Mouse (Mus musculus) embryonic facial prominence, embryonic 10.5 days (tissue): ENCODE results near the gene Rad50. TPM values are rescaled to one million over a fixed set of nuclear protein-coding genes. Genes with fewer than 3 reads are reported as not detected.
A peak's percentile ranks its signal among the peaks of the same experiment; 100 is the strongest.

Experiments used
- DNase-seq: peaks from one replicate; pipeline ENCODE4 v3.0.0-alpha.2; 2017; ENCODE audit warnings: low spot score
- H3K27ac ChIP-seq: fragments of 300-500 bp; sonication (generic); replicated peaks from 2 replicates; pipeline ENCODE4 v1.5.1; 2016; ENCODE audit warnings: mild to moderate bottlenecking
- H3K27me3 ChIP-seq: fragments of 300-500 bp; sonication (generic); replicated peaks from 2 replicates; pipeline ENCODE4 v1.6.1; 2016; ENCODE audit warnings: low read depth, mild to moderate bottlenecking; ENCODE audit not compliant: poor library complexity, severe bottlenecking
- H3K36me3 ChIP-seq: fragments of 300-500 bp; sonication (generic); replicated peaks from 2 replicates; pipeline ENCODE4 v1.6.1; 2016; ENCODE audit warnings: mild to moderate bottlenecking, moderate library complexity
- H3K4me1 ChIP-seq: fragments of 300-500 bp; sonication (generic); 2 replicates; pipeline ENCODE4 v1.6.1; 2016
- H3K4me3 ChIP-seq: fragments of 300-500 bp; sonication (generic); 2 replicates; pipeline ENCODE4 v1.5.1; 2016; ENCODE audit warnings: mild to moderate bottlenecking, moderate library complexity
- H3K9me3 ChIP-seq: fragments of 300-500 bp; sonication (generic); 2 replicates; pipeline ENCODE4 v1.6.1; 2016; ENCODE audit warnings: mild to moderate bottlenecking
- WGBS: fragments of 180-500 bp; shearing (Covaris S2); methylation state at CpG from one replicate; pipeline ENCODE4 v1.1.7; 2016; 5-methylcytosine and 5-hydroxymethylcytosine counted together
- polyA plus RNA-seq: library from polyadenylated mRNA; unstranded; fragments of >200 nt; fragmentation: Nextera tagmentation; extraction: Ambion mirVana; gene quantifications from 2 replicates; pipeline ENCODE4 v1.2.1, GENCODE M21; 2016

The Rad50 gene
- polyA plus RNA-seq, 1 experiment from 2014 or later: 24.6 TPM

DNA sequence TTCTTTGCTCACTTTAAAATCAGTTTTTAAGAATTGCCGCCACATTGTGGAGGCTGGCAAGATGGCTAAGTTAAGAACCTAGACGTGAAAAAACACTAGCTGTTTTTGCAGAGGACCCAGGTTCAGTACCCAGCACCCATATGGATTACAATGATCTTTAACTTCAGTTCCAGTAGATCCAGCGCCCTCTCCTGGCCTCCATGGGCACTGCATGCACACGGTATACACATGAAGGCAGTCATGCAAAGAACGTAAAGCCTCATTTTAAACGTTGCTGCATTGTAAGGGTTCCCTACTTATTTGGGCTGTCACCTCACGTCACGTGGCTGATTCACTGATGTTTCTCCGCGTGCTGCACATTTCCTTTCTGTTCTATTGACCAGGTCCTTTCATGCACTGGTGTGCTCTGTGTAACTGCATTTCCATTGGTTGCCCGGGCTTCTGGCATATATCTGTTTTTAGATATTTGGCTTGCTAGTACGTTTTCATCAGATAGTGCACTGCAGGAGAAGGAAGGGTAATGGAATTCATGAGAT lies 64.3 kb downstream of the Rad50 start:
- no peak for DNase-seq
- H3K9me3 ChIP-seq: no peaks in the 10 kb centered on the region
- no peak overlapping the region for H3K27ac ChIP-seq
- WGBS: 81% methylated on average over 12 of the region's 12 CpGs
- H3K4me3 ChIP-seq: no peak overlapping the region
- peaks cover 1% of the 10 kb centered on the region for H3K27me3 ChIP-seq
- no peaks in the 10 kb centered on the region for H3K36me3 ChIP-seq
- H3K4me1 ChIP-seq: no peaks in the 10 kb centered on the region

DNA sequence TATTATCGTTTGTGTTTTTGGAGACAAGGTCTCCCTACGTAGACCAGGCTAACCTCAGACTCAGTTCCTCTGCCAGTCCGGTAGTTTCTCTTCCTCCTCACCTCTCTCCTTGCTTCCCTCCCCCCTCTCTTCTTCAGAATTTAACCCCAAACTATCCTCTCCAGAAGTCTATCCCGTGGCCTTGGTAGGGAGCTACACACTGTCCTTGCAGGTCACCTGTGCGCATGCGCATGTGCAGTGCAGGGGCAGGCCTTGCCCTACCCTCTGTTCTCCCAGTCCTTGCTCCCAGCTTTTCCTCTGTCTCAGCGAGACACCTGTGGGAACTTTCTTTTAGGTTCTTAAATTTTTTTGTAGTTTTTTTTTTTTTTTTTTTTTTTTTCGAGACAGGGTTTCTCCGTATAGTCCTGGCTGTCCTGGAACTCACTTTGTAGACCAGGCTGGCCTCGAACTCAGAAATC lies 69.3 kb downstream of the Rad50 start:
- Histone ChIP-seq H3K27me3 (peaks cover 47% of the 10 kb centered on the region), H3K9me3 (no peaks in the 10 kb centered on the region), H3K36me3 (no peaks in the 10 kb centered on the region), H3K27ac (no peak overlapping the region), H3K4me3 (no peak overlapping the region), H3K4me1 (peaks cover 25% of the 10 kb centered on the region)
- 75% methylated on average over 10 of the region's 10 CpGs for WGBS
- DNase-seq: no peak

DNA sequence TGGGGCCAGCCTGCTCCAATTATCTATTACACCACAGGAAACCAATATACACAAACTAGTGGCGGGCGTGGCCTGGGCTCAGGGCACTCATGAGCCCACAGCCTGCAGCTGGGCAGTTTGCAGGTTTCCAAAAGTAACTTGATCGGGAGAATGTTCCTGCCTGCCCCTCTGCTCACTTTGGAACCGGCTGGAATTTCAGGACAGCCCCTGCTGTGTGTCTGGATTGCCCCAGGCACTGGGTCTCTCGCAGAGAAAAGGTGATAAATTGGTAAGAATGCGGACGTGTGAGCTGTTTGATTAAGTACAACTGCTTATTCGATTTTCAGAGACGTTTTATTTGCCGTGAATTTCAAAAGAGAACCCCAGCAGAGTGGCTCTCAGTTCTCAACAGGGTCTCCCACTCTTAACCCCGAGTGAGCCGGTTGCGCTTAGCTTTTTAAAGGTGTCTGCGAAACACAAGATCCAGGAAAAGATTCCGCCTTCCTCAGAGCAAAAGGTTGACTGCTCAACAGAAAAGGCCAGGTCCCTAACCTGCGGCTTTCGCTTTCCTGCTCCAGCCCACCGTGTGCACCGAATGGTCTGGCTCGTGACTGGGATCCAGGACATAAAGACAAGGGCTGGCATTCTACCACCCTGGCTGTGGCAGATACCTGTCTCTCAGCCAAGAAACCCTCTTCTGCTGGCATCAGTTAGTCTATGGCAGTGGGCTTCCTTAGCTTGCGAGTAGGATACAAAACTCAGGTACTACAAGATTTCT lies 69.9 kb downstream of the Rad50 start:
- WGBS: 14% methylated on average over 21 of the region's 21 CpGs
- peaks cover 25% of the 10 kb centered on the region for H3K4me1 ChIP-seq
- no peaks in the 10 kb centered on the region for H3K9me3 ChIP-seq
- H3K4me3 ChIP-seq: peak overlapping the region; percentile 31; the same call in 1 of the 2 replicates
- peaks cover 47% of the 10 kb centered on the region for H3K27me3 ChIP-seq
- peak; percentile 66 for DNase-seq
- H3K36me3 ChIP-seq: no peaks in the 10 kb centered on the region
- H3K27ac ChIP-seq: no peak overlapping the region

GRCm38 (mm10) chr11:53636183-53636646 lies 70.9 kb downstream of the Rad50 start:
- Histone ChIP-seq H3K4me3 (peak overlapping the region; percentile 59), H3K27ac (peak overlapping the region; percentile 63), H3K27me3 (peaks cover 47% of the 10 kb centered on the region), H3K9me3 (no peaks in the 10 kb centered on the region), H3K36me3 (no peaks in the 10 kb centered on the region), H3K4me1 (peaks cover 28% of the 10 kb centered on the region)
- 1% methylated on average over 40 of the region's 40 CpGs for WGBS
- DNase-seq: peak; percentile 45

DNA sequence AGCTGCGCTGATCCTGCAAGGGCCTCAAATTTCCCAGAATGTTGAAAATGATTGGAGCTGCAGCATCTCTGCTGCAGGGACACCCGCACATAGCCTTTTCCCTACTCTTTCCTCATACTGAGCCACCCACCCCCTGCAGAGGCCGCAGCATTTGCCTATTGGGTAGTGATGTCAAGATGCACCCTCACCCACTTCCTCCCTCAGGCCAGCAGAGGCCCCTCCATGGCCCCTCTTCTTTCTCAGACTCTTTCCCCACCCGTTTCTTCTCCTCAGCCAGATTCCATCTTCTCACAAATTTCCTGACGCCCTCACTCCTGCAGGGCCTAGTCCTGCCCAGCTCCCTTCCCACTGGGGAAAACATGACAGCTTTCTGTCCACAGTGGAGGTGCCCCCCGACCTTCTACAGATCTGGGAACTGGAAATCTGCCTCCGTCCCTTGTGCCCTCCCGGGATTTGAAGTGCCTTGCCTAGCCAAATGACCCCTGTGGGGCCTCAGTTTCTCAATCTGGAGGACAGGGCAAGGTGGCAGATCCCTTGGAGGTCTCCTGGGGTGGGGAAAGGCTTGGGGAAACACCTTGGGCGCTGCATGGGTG lies 71.4 kb downstream of the Rad50 start:
- Histone ChIP-seq H3K4me3 (peak overlapping the region; percentile 59), H3K27me3 (peaks cover 47% of the 10 kb centered on the region), H3K9me3 (no peaks in the 10 kb centered on the region), H3K36me3 (no peaks in the 10 kb centered on the region), H3K4me1 (peaks cover 28% of the 10 kb centered on the region), H3K27ac (peak overlapping the region; percentile 63)
- WGBS: 37% methylated on average over 9 of the region's 9 CpGs
- DNase-seq: no peak

GRCm38 (mm10) chr11:53634556-53634955 lies 72.6 kb downstream of the Rad50 start, which contains the start of gene Il13:
TSS of gene Il13 (minus strand) at chr11:53634702.
- H3K27me3 ChIP-seq: peaks cover 47% of the 10 kb centered on the region
- H3K36me3 ChIP-seq: no peaks in the 10 kb centered on the region
- H3K9me3 ChIP-seq: no peaks in the 10 kb centered on the region
- no peak for DNase-seq
- H3K4me3 ChIP-seq: 0 out of 2 replicates have a peak within 1 kb of the TSS, but pooled peaks have one; percentile 59
- no peak within 1 kb of the TSS for H3K27ac ChIP-seq
- WGBS: 92% methylated on average over 8 of the region's 8 CpGs
- peaks cover 28% of the 10 kb centered on the region for H3K4me1 ChIP-seq

GRCm38 (mm10) chr11:53633644-53634043 lies 73.5 kb downstream of the Rad50 start:
- no peak overlapping the region for H3K4me3 ChIP-seq
- no peaks in the 10 kb centered on the region for H3K36me3 ChIP-seq
- peaks cover 28% of the 10 kb centered on the region for H3K4me1 ChIP-seq
- 91% methylated on average over 7 of the region's 7 CpGs for WGBS
- no peak for DNase-seq
- no peaks in the 10 kb centered on the region for H3K9me3 ChIP-seq
- H3K27me3 ChIP-seq: peaks cover 47% of the 10 kb centered on the region
- no peak overlapping the region for H3K27ac ChIP-seq

DNA sequence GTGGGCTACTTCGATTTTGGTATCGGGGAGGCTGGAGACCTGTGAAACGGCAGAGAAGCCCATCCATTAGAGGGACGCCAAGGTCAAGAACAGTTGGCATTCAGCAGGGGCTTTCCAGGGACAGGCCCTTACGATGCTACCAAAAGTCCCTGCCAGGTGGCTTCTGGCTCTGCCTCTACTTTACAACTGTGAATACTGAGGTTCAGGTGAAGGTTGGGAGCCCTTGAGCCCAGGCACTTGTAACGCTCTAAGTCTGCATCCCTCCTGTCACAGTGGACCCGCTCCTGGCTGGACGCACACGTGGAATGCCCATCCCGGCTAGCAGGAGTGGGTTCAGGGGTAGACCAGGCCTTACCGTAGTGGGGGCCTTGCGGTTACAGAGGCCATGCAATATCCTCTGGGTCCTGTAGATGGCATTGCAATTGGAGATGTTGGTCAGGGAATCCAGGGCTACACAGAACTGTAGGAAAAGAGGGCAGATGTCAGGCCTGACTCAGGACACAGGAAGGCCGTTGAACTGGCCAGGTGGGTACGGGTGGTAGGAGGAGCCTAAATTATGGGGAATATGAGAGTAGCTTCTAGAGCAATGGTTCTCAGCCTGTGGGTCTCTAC lies 74.9 kb downstream of the Rad50 start:
- no peaks in the 10 kb centered on the region for H3K9me3 ChIP-seq
- no peaks in the 10 kb centered on the region for H3K36me3 ChIP-seq
- peaks cover 44% of the 10 kb centered on the region for H3K27me3 ChIP-seq
- WGBS: 68% methylated on average over 14 of the region's 14 CpGs
- no peak overlapping the region for H3K27ac ChIP-seq
- peak; percentile 25 for DNase-seq
- H3K4me1 ChIP-seq: peaks cover 24% of the 10 kb centered on the region
- H3K4me3 ChIP-seq: no peak overlapping the region

GRCm38 (mm10) chr11:53627859-53628258 lies 79.3 kb downstream of the Rad50 start:
- no peaks in the 10 kb centered on the region for H3K36me3 ChIP-seq
- peaks cover 5% of the 10 kb centered on the region; the same call in 1 of the 2 replicates for H3K27me3 ChIP-seq
- no peak overlapping the region for H3K27ac ChIP-seq
- H3K4me3 ChIP-seq: no peak overlapping the region
- DNase-seq: peak; percentile 77
- H3K4me1 ChIP-seq: peaks cover 3% of the 10 kb centered on the region; the same call in 1 of the 2 replicates
- 10% methylated on average over 1 of the region's 1 CpGs for WGBS
- no peaks in the 10 kb centered on the region; the same call in 1 of the 2 replicates for H3K9me3 ChIP-seq

DNA sequence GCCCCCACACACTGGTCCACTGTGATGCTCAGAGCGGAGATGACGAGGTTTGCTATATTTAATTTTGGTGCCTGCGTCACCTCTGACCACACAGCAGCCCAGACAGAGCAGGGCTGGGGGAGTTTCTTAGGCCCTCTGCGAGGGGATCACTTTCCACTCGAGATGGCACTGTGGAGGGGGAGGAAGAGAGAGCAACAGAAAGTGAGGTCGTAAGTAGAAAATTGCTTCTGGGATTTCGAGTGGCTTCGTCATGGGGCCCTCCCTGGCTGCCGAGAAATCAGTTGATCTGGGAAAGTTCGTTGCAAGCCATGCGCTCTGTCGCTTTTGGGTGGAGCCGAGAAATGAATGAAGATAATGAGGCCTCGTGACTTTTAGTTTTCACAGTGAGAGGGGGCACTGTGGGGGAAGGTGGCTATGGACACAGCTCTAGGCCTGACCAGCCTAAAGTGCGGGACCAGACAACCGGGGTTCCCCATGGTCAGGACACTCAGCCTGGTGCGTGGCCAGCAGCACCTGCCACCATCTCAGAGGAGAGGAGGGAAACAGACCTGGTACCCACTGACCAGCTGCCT lies 80.2 kb downstream of the Rad50 start:
- DNase-seq: no peak
- peaks cover 4% of the 10 kb centered on the region; the same call in 1 of the 2 replicates for H3K27me3 ChIP-seq
- H3K4me1 ChIP-seq: peaks cover 2% of the 10 kb centered on the region; the same call in 1 of the 2 replicates
- no peak overlapping the region for H3K27ac ChIP-seq
- H3K4me3 ChIP-seq: no peak overlapping the region
- no peaks in the 10 kb centered on the region for H3K36me3 ChIP-seq
- 77% methylated on average over 17 of the region's 17 CpGs for WGBS
- no peaks in the 10 kb centered on the region; the same call in 1 of the 2 replicates for H3K9me3 ChIP-seq

DNA sequence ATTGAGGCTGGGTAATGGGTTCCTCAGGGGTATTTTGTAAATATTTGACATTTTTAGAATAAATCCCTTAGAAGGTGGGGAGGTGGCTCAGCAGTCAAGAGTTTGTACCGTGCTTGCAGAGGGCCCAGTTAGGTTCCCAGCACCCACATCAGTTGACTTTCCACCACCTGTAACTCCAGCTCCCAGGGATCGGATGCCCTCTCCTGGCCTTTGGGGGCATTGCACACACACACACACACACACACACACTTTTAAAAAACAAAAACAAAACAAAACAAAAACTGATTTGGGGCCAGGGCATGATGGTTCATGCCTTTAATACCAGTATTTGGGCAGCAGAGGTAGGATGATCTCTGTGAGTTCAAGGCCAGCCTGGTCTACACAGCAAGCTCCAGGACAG lies 83.0 kb downstream of the Rad50 start:
- Histone ChIP-seq H3K4me1 (no peaks in the 10 kb centered on the region; the same call in 1 of the 2 replicates), H3K27ac (no peak overlapping the region), H3K27me3 (peaks cover 4% of the 10 kb centered on the region; the same call in 1 of the 2 replicates), H3K4me3 (no peak overlapping the region), H3K9me3 (no peaks in the 10 kb centered on the region; the same call in 1 of the 2 replicates), H3K36me3 (no peaks in the 10 kb centered on the region)
- DNase-seq: no peak
- 94% methylated on average over 2 of the region's 2 CpGs for WGBS

DNA sequence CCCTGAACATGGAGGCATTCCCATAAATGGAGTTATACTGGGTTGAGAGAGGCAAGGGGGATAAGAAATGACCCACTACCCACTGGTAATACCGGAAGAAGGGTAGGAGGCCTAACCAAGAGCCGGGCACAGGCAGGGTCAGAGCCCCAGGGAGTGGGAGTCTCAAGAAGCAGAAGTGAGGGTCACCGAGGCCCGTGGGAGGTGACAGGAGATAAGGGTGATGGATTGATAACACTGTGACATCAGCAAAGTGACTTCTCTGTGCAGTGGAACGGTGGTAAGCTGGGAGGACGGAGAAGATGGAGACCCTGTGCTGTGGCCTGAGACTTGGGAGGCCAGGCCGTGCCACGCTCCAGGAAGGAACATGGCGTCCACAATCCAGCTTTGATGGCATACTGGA lies 83.5 kb downstream of the Rad50 start:
- Histone ChIP-seq H3K36me3 (no peaks in the 10 kb centered on the region), H3K27ac (no peak overlapping the region), H3K9me3 (no peaks in the 10 kb centered on the region; the same call in 1 of the 2 replicates), H3K27me3 (peaks cover 4% of the 10 kb centered on the region; the same call in 1 of the 2 replicates), H3K4me1 (no peaks in the 10 kb centered on the region; the same call in 1 of the 2 replicates), H3K4me3 (no peak overlapping the region)
- WGBS: 93% methylated on average over 9 of the region's 9 CpGs
- no peak for DNase-seq
